Mouse (Mus musculus): Measurements from ENCODE around the gene Mecr.
A peak's percentile ranks its signal among the peaks of the same experiment; 100 is the strongest.

- TF ChIP-seq CTCF (IDR thresholded peaks at IDR 0.05; ENCODE audit: low read depth, low read length) (peak; percentile 99), POLR2A (IDR thresholded peaks at IDR 0.05; ENCODE audit: extremely low read depth, insufficient read depth, low read length) (no peak)
Observed at GRCm38 (mm10) chr4:131860492-131861340, 17.4 kb downstream of the Mecr start.
